Mouse (Mus musculus) heart, adult 18-20 months (tissue): ENCODE data around the gene Cpa4. TPM values are rescaled to one million over a fixed set of nuclear protein-coding genes. Genes with fewer than 3 reads are reported as not detected.

ENCODE experiments used
- DNase-seq, 2 experiments: peaks; one replicate each; pipeline ENCODE4 v3.0.0; 2021 to 2022; ENCODE audit warnings: mixed read lengths in 1 of 2
- long read RNA-seq, 2 experiments: library from polyadenylated mRNA; stranded (forward); transcript quantifications; one replicate each; pipeline ENCODE4 v2.0.0; 2021
- total RNA-seq, 2 experiments: library from RNA; stranded (reverse); gene quantifications; 2 replicates each; pipeline ENCODE4 v1.2.3; 2021

Cpa4 gene
- not detected for total RNA-seq
- long read RNA-seq, experiment 1: 0 reads
- long read RNA-seq, experiment 2: 0 reads

DNA sequence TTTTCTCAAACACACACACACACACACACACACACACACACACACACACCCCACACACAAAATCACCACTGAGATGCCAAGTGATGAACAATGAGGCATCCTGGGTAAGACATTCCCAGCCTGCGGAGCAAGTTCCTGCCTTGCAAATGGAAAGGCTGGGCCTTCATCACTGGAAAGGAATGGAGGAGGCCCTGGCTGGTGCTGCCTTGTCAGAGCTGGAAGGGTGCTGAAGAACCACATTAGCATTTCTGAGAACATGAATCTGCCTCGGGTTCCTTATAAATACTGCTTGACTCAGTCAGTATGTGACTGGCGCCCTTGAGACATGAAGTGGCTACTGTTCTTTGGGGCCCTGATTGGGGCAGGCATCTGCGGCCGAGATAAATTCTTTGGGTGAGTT is at the start of gene Cpa4:
TSS of gene Cpa4 (plus strand) at position 301 of the 400 bp plus-strand sequence.
- no peak for DNase-seq

- DNase-seq: no peak
These were observed 47.8 kb upstream of the Cpa4 start for GRCm38 (mm10) chr6:30520400-30520799.

- no peak for DNase-seq
These were observed 42.5 kb upstream of the Cpa4 start for GRCm38 (mm10) chr6:30525456-30526332.

GRCm38 (mm10) chr6:30526586-30527515 is 41.3 kb upstream of the Cpa4 start:
- no peak for DNase-seq

DNA sequence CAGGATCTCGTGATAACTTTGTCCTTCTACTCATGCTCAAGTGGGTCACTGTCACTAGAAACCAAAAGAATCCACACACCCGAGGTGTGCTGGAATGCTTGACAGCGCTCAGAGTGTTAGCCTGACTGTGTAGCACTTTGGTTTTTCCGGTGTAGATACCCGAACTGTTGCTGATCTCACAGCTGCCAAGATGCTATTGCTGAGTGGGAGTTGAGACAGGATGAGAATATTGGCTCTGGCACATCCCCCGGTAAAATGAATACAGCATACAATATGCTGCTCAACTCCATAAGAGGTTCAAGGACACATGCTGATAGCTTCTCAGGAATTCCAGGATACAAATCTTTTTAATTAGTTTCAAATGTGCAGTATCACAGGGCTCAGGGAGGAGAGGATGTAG is 39.4 kb upstream of the Cpa4 start:
- no peak for DNase-seq

GRCm38 (mm10) chr6:30535340-30535739 is 32.8 kb upstream of the Cpa4 start:
- DNase-seq: peak; percentile 32 to 77

- DNase-seq: no peak
These were observed 29.9 kb upstream of the Cpa4 start for GRCm38 (mm10) chr6:30538240-30538639.

DNA sequence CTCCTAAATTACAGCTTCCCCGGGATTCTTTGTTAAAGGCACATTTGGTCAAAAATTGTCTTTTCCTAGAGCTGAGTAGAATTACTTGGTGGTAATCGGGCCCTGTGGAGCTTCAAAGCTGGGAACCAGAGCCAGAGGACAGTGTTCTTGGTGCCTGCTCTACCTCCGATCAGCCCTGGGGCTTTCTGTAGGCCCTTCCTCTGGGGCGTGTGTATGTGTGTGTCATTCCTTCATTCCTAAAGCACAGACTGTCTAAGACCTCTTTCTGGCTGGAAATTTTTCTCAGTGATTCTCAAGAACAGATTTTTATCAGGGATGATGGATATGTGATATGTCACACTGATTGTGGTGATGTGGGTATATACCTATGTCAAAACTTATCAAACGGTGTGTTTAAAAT is 29.4 kb upstream of the Cpa4 start:
- no peak for DNase-seq

GRCm38 (mm10) chr6:30541009-30541799 is 27.0 kb upstream of the Cpa4 start, which contains the start of gene Cpa2:
TSS of gene Cpa2 (plus strand) at chr6:30541582.
- no peak for DNase-seq

GRCm38 (mm10) chr6:30542277-30542676 is 25.9 kb upstream of the Cpa4 start:
- DNase-seq: no peak

DNA sequence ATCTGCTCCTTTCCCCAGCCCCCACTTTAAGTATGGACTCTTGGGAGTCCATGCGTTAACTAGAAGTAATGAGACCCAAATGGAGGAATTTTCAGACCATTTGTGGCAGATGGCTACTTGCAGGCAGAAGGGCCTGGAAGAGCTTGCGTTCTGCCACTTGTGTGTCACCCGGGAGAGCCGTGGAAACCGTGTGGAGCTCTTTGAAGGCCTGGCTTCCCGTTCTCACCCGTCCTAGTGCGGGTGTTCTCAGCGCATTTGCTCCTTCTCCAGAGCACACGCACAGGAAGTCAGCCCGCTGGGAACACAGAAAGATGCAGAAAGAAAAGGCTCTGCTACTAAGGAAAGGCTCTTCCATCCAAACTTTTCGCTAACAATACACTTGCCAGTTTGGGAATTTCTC is 25.1 kb upstream of the Cpa4 start:
- no peak for DNase-seq

- DNase-seq: no peak
These were observed 24.3 kb upstream of the Cpa4 start for GRCm38 (mm10) chr6:30543851-30544250.

- DNase-seq: no peak
These were observed 22.5 kb upstream of the Cpa4 start for GRCm38 (mm10) chr6:30545689-30546088.

DNA sequence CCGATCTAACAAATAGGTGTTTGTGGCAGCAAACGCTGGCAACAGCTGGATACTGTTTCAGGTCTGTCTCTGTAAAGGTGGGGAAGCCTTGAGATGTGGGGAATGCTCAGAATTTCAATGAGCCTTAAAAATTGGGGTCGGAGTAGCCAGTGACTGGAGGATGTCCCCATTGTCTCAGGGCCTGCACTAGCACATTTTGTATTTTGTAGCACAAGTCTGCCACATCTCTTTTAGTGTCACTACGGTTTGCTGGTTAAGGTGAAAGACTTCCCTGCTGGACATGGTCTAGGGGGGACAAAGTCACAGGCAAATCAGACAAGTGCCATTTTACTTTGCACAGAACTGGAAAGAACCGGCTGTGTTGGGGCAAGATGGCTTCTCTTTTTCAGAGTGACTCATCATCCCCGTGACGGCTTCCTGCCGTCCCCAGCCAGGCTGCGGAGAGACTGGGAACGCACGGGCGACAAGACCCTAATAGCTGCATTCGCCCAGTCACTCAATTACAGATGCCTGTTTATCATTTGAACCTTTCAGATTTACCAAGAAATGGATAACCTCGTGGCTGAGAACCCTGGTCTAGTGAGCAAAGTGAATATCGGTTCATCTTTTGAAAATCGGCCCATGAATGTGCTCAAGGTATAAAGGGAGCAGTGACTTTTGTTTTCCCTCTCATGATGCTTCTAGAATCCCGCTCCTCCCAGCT is 21.4 kb upstream of the Cpa4 start:
- DNase-seq: no peak

GRCm38 (mm10) chr6:30547274-30547645 is 20.9 kb upstream of the Cpa4 start:
- DNase-seq: no peak

- peak; percentile 75 for DNase-seq
These were observed 20.4 kb upstream of the Cpa4 start for GRCm38 (mm10) chr6:30547656-30548306.

DNA sequence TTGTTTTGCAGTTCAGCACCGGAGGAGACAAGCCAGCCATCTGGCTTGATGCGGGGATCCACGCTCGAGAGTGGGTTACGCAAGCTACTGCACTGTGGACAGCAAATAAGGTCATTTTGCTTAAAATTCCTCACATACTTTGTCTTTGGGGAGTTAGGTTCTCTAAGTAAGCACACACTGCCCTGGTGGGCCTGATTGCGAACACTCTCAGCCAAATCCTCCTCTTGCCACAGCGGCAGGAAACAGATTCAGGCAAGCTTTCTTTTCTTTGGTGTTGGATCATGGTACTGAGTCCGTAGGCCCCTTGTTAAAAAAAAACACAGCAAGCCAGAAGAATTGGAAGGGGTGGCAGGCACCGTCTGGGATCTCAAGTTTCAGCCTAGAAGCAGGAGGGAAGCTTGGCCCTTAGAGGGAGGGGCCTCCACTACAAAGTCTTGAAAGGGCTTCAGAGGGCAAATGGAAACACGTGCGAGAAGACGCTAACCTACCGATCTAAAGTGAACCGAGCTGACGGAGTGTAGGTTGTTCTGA is 18.9 kb upstream of the Cpa4 start:
- DNase-seq: peak; percentile 35 to 36

DNA sequence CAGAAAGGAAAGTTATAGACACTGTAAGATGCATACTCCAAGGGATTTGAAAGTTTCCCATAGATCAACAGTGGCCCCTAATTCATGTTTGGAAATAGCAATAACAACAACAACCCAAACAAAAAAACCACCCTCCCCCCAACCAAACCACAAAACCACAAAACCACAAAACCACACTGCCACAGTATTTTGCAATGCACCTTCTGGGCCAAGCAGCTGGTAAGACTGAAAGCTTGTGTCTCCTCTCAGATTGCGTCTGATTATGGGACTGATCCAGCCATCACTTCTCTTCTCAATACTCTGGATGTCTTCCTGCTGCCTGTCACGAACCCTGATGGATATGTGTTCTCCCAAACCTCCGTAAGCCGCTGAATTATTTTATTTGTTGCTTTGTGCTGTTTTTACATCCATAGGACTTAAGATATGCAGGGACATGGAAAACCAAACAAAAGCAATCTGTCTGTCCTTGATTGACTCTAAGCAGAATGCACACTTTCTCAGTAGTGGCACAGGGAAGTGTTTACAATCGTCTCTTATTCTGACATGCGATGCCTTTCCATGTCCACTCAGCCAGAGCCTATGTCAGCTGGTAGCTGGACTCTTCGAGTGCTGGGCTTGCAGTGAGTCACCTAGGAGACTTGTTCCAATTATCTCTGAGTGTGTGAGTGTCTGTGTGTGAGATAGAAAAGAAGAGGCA is 17.5 kb upstream of the Cpa4 start:
- no peak for DNase-seq

DNA sequence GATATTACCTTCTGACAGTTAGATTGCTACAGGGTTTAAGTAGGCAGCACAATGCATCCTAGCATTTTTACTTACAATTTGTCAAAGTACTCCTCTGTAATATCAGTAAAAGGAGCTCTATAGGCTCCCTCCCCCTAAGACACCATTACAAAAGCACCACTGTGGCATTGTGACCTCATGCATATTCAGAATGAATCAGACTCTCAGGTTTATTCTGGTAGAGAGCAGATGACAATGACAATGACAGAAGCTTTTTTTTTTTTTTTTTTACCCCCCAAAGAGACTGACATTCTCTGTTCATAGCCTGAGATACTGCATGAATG is 17.0 kb upstream of the Cpa4 start:
- DNase-seq: no peak
